Mouse (Mus musculus): Measurements from ENCODE around the gene Sgf29.

DNA sequence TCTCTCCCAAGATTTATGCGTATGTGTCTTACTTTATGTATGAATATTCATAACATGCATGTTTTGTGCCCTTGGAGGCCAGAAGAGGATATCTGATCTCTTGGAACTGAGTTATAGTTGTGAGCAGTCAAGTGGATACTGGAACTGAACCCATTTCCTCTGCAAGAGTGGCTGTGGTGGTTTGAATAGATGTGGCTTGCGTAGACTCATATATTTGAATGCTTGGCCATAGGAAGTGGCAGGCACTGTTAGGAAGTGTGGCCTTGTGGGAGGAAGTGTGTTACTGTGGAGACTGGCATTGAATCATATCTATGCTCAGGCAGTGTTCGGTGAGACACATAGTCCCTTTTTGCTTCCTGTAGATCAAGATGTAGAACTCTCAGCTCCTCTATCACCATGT lies 6.6 kb downstream of the Sgf29 start:
- TF ChIP-seq TAL1 (IDR thresholded peaks at IDR 0.05; ENCODE audit: low read length): no peak
- TF ChIP-seq GATA1 (IDR thresholded peaks at IDR 0.05; ENCODE audit: low read length): no peak

Measured in erythroblast, embryonic 14.5 days (primary cell).